Mouse (Mus musculus) thymus, adult 2 months (tissue): ENCODE measurements around the gene B3galt4. TPM values are rescaled to one million over a fixed set of nuclear protein-coding genes. Genes with fewer than 3 reads are reported as not detected.

Source experiments
- DNase-seq: peaks from one replicate; pipeline ENCODE4 v3.0.0; 2021
- H3K27ac ChIP-seq: fragments of 200-500 bp; 2 replicates; pipeline ENCODE4 v1.5.1; 2012; ENCODE audit warnings: low read length, control low read depth; ENCODE audit not compliant: control insufficient read depth, insufficient read depth
- H3K27me3 ChIP-seq: fragments of 200-500 bp; 2 replicates; pipeline ENCODE4 v1.6.1; 2012; ENCODE audit warnings: mild to moderate bottlenecking, low read length, moderate library complexity, mixed read lengths; ENCODE audit not compliant: control insufficient read depth, insufficient read depth
- H3K36me3 ChIP-seq: fragments of 200-500 bp; 2 replicates; pipeline ENCODE4 v1.6.1; 2012; ENCODE audit warnings: mild to moderate bottlenecking, low read length, moderate library complexity; ENCODE audit not compliant: control insufficient read depth, insufficient read depth
- H3K4me1 ChIP-seq: fragments of 200-500 bp; replicated peaks from 2 replicates; pipeline ENCODE4 v1.6.1; 2012; ENCODE audit warnings: low read length; ENCODE audit not compliant: control insufficient read depth, insufficient read depth
- H3K4me3 ChIP-seq: fragments of 200-500 bp; 2 replicates; pipeline ENCODE4 v1.5.1; 2012; ENCODE audit warnings: mild to moderate bottlenecking, low read length, control low read depth, moderate library complexity; ENCODE audit not compliant: control insufficient read depth, insufficient read depth
- CTCF ChIP-seq: fragments of 200-500 bp; IDR thresholded peaks from 2 replicates; pipeline ENCODE4 v1.5.1; 2012; ENCODE audit warnings: mild to moderate bottlenecking, control low read depth, low read length, moderate library complexity, borderline replicate concordance; ENCODE audit not compliant: control insufficient read depth, poor library complexity, insufficient read depth; ENCODE audit errors: extremely low read depth
- POLR2A ChIP-seq: fragments of 200-500 bp; IDR thresholded peaks from 2 replicates; pipeline ENCODE4 v1.6.1; 2012; ENCODE audit warnings: mild to moderate bottlenecking, low read length, control low read depth, moderate library complexity; ENCODE audit not compliant: control insufficient read depth, poor library complexity, insufficient read depth; ENCODE audit errors: extremely low read depth
- WGBS: fragments of 180-500 bp; shearing (Covaris S2); methylation state at CpG from one replicate; pipeline ENCODE4 v1.1.7; 2018; 5-methylcytosine and 5-hydroxymethylcytosine counted together
- polyA plus RNA-seq: library from polyadenylated mRNA; depleted of rRNA; stranded (reverse); fragments of >200 nt; gene quantifications from 2 replicates; pipeline ENCODE4 v1.2.3, GENCODE M21; 2012

B3galt4 gene
- polyA plus RNA-seq, 1 experiment: 25.8 TPM

DNA sequence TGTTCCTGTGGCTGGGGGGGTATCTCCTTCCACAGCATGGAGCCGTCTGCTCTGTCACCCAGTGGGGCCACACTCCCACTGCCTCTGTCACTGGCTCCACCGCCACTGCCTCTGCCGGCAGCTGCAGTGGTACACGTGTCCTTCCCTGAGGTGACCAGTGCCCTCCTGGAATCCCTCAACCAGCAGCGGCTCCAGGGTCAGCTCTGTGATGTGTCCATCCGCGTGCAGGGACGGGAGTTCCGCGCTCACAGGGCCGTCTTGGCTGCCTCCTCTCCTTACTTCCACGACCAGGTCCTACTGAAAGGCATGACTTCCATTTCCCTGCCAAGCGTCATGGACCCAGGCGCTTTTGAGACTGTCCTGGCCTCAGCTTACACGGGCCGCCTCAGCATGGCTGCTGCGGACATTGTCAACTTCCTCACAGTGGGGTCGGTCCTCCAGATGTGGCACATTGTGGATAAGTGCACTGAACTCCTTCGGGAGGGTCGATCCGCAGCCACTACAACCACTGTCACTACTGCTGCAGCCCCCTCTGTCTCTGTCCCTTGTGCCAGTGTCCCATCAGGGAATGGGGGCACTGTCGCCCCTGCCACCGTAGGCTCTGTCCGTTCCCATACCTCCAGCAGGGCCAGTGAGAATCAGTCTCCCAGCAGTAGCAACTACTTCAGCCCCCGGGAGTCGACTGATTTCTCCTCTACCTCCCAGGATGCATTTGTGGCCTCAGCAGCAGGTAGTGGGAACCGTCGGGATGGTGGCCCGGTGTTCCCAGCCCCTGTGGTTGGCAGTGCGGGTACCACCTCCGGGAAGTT lies 34.2 kb downstream of the B3galt4 start:
- H3K27me3 ChIP-seq: no peaks in the 10 kb centered on the region
- H3K36me3 ChIP-seq: peaks cover 15% of the 10 kb centered on the region; the same call in 1 of the 2 replicates
- DNase-seq: no peak
- TF ChIP-seq POLR2A (no peak), CTCF (no peak)
- peaks cover 18% of the 10 kb centered on the region for H3K4me1 ChIP-seq
- H3K27ac ChIP-seq: no peak overlapping the region
- H3K4me3 ChIP-seq: no peak overlapping the region
- 92% methylated on average over 31 of the region's 31 CpGs for WGBS

DNA sequence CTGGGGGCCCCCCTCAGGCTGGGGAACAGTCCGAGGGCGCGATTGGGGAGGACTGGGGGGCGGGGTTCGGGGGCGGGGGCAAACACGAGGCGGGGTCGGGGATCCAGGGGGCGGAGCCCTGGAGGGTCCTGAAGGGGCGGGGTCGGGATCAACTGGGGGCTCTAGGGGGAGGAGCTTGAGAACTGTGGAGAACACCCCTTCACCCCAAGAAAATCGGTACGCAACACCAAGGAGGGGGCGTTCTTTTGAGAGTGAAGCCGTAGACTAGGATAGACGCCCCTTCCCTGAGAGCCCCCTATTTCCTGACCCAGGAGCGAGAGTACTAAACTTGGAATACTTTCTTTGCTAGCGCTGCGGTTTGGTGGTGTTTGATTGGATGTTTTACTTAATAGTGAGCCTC lies 35.0 kb downstream of the B3galt4 start:
- H3K36me3 ChIP-seq: peaks cover 22% of the 10 kb centered on the region
- H3K27ac ChIP-seq: no peak overlapping the region
- DNase-seq: peak; percentile 79
- TF ChIP-seq POLR2A: no peak
- 0 out of 2 replicates have a peak, but pooled peaks have one; percentile 1 for TF ChIP-seq CTCF
- peaks cover 18% of the 10 kb centered on the region for H3K4me1 ChIP-seq
- H3K27me3 ChIP-seq: no peaks in the 10 kb centered on the region
- H3K4me3 ChIP-seq: peak overlapping the region; percentile 81
- WGBS: 3% methylated on average over 15 of the region's 20 CpGs

DNA sequence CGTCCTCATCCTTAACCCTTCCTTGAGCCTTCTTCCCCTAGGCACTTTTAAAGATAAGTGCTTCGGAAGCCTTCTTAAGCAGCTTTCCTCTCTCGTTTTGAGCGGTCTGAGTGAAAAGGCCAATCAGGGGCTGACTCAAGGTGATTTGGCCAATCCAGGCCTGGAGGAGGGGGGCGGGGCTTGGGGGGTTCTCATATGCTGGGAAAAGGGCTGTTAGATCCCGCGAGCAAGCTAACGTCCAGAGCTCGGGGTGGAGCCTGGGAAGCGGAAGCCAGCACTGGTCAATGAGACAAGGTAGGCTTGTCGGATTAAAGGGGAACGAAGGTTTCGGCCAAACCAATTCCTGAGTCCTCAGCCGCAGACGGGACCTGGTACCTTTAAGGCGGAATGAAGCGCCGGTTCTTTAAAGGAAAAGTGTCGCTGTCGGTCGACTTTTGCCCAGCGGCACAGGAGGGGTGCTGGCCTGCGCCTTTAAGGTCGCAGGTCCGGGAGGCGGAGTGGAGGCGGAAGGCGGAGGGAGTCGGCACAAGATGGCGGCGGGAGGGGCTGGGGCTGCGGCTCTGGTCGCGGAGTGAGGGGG lies 35.5 kb downstream of the B3galt4 start, which contains the start of the genes Tapbp and Zbtb22:
Tapbp (plus strand) TSS at position 229 of the 580 bp plus-strand sequence.
Zbtb22 (plus strand) TSS at position 234 of the 580 bp plus-strand sequence.
- peak within 1 kb of the TSS; percentile 81 for H3K4me3 ChIP-seq
- H3K27me3 ChIP-seq: no peaks in the 10 kb centered on the region
- peak within 1 kb of the TSS; percentile 43; the same call in 1 of the 2 replicates for H3K27ac ChIP-seq
- peaks cover 19% of the 10 kb centered on the region for H3K4me1 ChIP-seq
- peaks cover 25% of the 10 kb centered on the region for H3K36me3 ChIP-seq
- TF ChIP-seq POLR2A (no peak; the same call in 1 of the 2 replicates), CTCF (0 out of 2 replicates have a peak, but pooled peaks have one; percentile 8)
- WGBS: 1% methylated on average over 34 of the region's 34 CpGs
- peak; percentile 93 for DNase-seq

DNA sequence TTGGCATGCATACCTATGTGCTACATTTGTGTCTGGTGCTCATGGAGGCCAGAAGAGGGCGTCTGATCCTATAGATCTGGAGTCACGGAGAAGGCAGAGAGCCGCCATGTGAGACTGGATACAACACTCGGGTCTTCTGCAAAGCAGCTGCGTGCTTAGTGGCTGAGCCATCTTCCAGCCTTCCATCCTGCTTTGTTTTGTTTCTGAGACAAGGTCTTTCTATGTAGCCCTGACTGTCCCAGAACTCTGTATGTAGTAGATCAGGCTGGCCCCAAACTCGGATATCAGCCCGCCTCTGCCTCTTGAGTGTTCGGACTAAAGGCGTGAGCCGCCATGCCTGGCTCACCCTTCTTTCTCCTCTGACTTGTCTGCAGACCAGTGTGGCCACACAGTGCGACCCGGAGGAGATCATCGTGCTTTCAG lies 36.3 kb downstream of the B3galt4 start:
- DNase-seq: no peak
- no peaks in the 10 kb centered on the region for H3K27me3 ChIP-seq
- H3K36me3 ChIP-seq: peaks cover 25% of the 10 kb centered on the region
- no peak overlapping the region for H3K4me3 ChIP-seq
- WGBS: 89% methylated on average over 13 of the region's 13 CpGs
- H3K4me1 ChIP-seq: peaks cover 25% of the 10 kb centered on the region
- no peak overlapping the region for H3K27ac ChIP-seq
- TF ChIP-seq CTCF (no peak), POLR2A (no peak)

DNA sequence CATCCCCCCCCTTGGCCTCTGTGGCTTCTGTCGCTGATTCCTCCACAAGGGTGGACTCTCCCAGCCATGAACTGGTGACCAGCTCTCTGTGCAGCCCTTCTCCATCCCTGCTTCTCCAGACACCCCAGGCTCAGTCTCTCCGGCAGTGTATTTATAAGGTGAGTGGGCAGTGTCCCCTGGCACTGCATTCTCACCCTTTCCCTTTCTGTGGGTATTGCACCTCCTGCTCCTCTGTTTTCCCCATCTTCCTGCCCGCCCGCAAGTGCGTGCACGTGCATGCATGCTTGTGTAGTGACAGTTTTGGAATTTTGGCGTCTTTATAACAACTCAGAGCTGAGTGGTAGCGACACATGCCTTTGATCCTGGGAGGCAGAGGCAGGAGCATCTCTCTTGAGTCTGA lies 37.4 kb downstream of the B3galt4 start:
- H3K27ac ChIP-seq: no peak overlapping the region
- H3K4me1 ChIP-seq: peaks cover 24% of the 10 kb centered on the region
- no peak for DNase-seq
- H3K4me3 ChIP-seq: no peak overlapping the region
- H3K27me3 ChIP-seq: no peaks in the 10 kb centered on the region
- peaks cover 25% of the 10 kb centered on the region for H3K36me3 ChIP-seq
- no peak for TF ChIP-seq POLR2A
- TF ChIP-seq CTCF: no peak
- WGBS: 96% methylated on average over 8 of the region's 8 CpGs

DNA sequence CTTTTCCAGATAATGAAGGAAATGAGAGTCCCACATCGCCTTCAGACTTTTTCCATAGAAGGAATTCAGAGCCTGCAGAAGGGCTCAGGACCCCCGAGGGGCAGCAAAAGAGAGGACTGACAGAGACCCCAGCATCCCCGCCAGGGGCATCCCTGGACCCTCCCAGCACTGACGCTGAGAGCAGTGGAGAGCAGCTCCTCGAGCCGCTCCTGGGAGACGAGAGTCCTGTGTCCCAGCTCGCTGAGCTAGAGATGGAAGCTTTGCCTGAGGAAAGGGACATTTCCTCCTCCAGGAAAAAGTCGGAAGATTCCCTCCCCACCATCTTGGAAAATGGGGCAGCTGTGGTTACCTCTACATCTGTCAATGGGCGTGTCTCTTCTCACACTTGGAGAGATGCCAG lies 38.0 kb downstream of the B3galt4 start:
- 94% methylated on average over 10 of the region's 10 CpGs for WGBS
- no peak overlapping the region for H3K4me3 ChIP-seq
- peaks cover 25% of the 10 kb centered on the region for H3K36me3 ChIP-seq
- no peaks in the 10 kb centered on the region for H3K27me3 ChIP-seq
- DNase-seq: no peak
- H3K27ac ChIP-seq: no peak overlapping the region
- TF ChIP-seq POLR2A (no peak), CTCF (no peak)
- peaks cover 27% of the 10 kb centered on the region for H3K4me1 ChIP-seq
